Mouse (Mus musculus): ENCODE measurements at regions not wholly inside any gene's neighbourhood (a gene's known extent, or its start where the extent isn't known, plus 50 kb on each side); places are given as distances from the start of the nearest gene placed in this dataset.

DNA sequence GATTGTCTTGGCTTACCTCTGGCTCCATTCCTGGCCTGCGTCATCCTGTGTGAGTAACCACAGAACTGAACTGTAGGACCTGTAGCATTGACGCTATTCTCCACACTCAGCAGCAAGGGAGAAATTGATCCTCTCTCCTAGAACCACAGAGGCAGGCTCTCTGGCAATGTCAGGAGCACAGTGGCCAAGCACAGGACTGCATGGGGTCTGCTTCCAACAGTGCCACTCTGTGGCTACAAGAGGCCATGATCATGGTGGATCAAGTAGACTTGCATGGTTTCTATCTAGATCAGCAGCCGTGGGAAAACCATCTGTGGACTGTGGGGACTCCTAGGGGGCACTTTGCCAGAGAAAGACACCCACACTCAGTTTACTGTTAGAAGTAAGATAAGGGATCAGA, 213.9 kb downstream of the Adra2a start:
- no peak for ATAC-seq (ENCODE audit: low read depth)
- Histone ChIP-seq H3K9me3 (ENCODE audit: control insufficient read depth, low read length) (no peaks in the 10 kb centered on the region), H3K27me3 (replicated peaks; ENCODE audit: control insufficient read depth, insufficient read depth, low read length) (no peaks in the 10 kb centered on the region), H3K36me3 (ENCODE audit: control insufficient read depth, insufficient read depth, low read length) (no peaks in the 10 kb centered on the region), H3K4me3 (ENCODE audit: low read depth, low read length) (no peak overlapping the region), H3K9ac (ENCODE audit: low read depth, low read length) (no peak overlapping the region), H3K27ac (replicated peaks; ENCODE audit: low read depth, low read length) (no peak overlapping the region), H3K4me2 (ENCODE audit: low read depth, low read length) (no peak overlapping the region), H3K4me1 (ENCODE audit: control insufficient read depth, insufficient read depth, low read length) (no peaks in the 10 kb centered on the region)
- 83% methylated on average over 3 of the region's 3 CpGs for WGBS
- DNase-seq (ENCODE audit: low spot score): no peak

- Histone ChIP-seq H3K9ac (ENCODE audit: low read depth, low read length) (no peak overlapping the region), H3K27me3 (replicated peaks; ENCODE audit: control insufficient read depth, insufficient read depth, low read length) (no peaks in the 10 kb centered on the region), H3K9me3 (ENCODE audit: control insufficient read depth, low read length) (no peaks in the 10 kb centered on the region), H3K4me3 (ENCODE audit: low read depth, low read length) (no peak overlapping the region), H3K27ac (replicated peaks; ENCODE audit: low read depth, low read length) (no peak overlapping the region), H3K4me1 (ENCODE audit: control insufficient read depth, insufficient read depth, low read length) (no peaks in the 10 kb centered on the region), H3K4me2 (ENCODE audit: low read depth, low read length) (no peak overlapping the region), H3K36me3 (ENCODE audit: control insufficient read depth, insufficient read depth, low read length) (no peaks in the 10 kb centered on the region)
- ATAC-seq (ENCODE audit: low read depth) (no peak), DNase-seq (ENCODE audit: low spot score) (peak; percentile 3)
- 13% methylated on average over 7 of the region's 7 CpGs for WGBS
These were observed 215.2 kb downstream of the Adra2a start for GRCm38 (mm10) chr19:54259175-54259574.

- no peaks in the 10 kb centered on the region for H3K36me3 ChIP-seq (ENCODE audit: control insufficient read depth, insufficient read depth, low read length)
- 82% methylated on average over 10 of the region's 10 CpGs for WGBS
- no peak overlapping the region for H3K4me3 ChIP-seq (ENCODE audit: low read depth, low read length)
- ATAC-seq (ENCODE audit: low read depth) (no peak), DNase-seq (ENCODE audit: low spot score) (no peak)
- H3K9me3 ChIP-seq (ENCODE audit: control insufficient read depth, low read length): no peaks in the 10 kb centered on the region
- no peaks in the 10 kb centered on the region for H3K27me3 ChIP-seq (replicated peaks; ENCODE audit: control insufficient read depth, insufficient read depth, low read length)
- no peak overlapping the region for H3K9ac ChIP-seq (ENCODE audit: low read depth, low read length)
- H3K4me2 ChIP-seq (ENCODE audit: low read depth, low read length): no peak overlapping the region
- no peak overlapping the region for H3K27ac ChIP-seq (replicated peaks; ENCODE audit: low read depth, low read length)
- no peaks in the 10 kb centered on the region for H3K4me1 ChIP-seq (ENCODE audit: control insufficient read depth, insufficient read depth, low read length)
These were observed 233.4 kb downstream of the Adra2a start for GRCm38 (mm10) chr19:54277368-54277767.

DNA sequence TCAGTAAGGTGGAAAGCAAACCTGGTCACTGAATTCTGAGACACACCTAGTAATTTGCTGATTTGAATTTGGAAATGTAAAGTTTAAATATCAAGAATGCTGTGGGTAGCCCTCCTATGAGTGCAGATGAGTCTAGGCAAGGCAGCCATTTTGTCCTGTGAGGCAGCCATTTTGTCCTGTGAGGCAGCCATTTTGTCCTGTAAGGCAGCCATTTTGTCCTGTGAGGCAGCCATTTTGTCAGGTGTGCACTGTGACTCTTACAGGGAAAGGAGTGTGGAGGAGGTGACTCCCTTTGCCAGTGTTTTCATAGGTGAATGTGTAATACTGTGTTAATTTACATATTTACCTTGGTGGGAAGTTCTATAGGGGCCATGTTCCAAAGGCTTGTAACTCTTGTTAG, 241.5 kb downstream of the Adra2a start:
- DNase-seq (ENCODE audit: low spot score) (no peak), ATAC-seq (ENCODE audit: low read depth) (no peak)
- H3K4me2 ChIP-seq (ENCODE audit: low read depth, low read length): no peak overlapping the region
- H3K9ac ChIP-seq (ENCODE audit: low read depth, low read length): no peak overlapping the region
- H3K4me3 ChIP-seq (ENCODE audit: low read depth, low read length): no peak overlapping the region
- H3K27ac ChIP-seq (replicated peaks; ENCODE audit: low read depth, low read length): no peak overlapping the region
- H3K9me3 ChIP-seq (ENCODE audit: control insufficient read depth, low read length): no peaks in the 10 kb centered on the region
- H3K4me1 ChIP-seq (ENCODE audit: control insufficient read depth, insufficient read depth, low read length): no peaks in the 10 kb centered on the region
- H3K36me3 ChIP-seq (ENCODE audit: control insufficient read depth, insufficient read depth, low read length): no peaks in the 10 kb centered on the region
- no peaks in the 10 kb centered on the region for H3K27me3 ChIP-seq (replicated peaks; ENCODE audit: control insufficient read depth, insufficient read depth, low read length)

- no peak for DNase-seq (ENCODE audit: low spot score)
- Histone ChIP-seq H3K4me1 (ENCODE audit: control insufficient read depth, insufficient read depth, low read length) (no peaks in the 10 kb centered on the region), H3K27me3 (replicated peaks; ENCODE audit: control insufficient read depth, insufficient read depth, low read length) (no peaks in the 10 kb centered on the region), H3K9me3 (ENCODE audit: control insufficient read depth, low read length) (no peaks in the 10 kb centered on the region), H3K4me3 (ENCODE audit: low read depth, low read length) (no peak overlapping the region), H3K4me2 (ENCODE audit: low read depth, low read length) (no peak overlapping the region), H3K9ac (ENCODE audit: low read depth, low read length) (no peak overlapping the region), H3K27ac (replicated peaks; ENCODE audit: low read depth, low read length) (no peak overlapping the region), H3K36me3 (ENCODE audit: control insufficient read depth, insufficient read depth, low read length) (no peaks in the 10 kb centered on the region)
- WGBS: 85% methylated on average over 10 of the region's 10 CpGs
- ATAC-seq (ENCODE audit: low read depth): no peak
These were observed 253.9 kb downstream of the Adra2a start for GRCm38 (mm10) chr19:54297663-54298388.

DNA sequence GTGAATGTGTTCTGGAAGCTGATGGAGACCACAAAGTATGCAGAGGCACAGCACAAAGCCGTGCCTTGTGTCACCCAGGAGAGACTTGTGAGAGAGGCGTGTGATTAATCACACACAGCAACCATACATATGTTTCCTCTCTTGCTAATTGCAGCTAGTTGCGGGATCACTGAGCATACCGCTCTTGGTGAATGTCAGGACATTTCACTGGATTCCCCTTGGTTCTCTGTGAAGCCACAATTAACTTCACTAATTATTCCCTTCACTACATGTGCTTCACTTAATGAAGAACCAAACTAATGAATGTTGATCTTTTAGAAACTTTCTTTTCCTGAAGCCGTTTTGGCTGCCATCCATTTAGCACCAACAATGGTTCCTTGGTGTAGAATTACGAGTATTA, 267.3 kb downstream of the Adra2a start:
- Histone ChIP-seq H3K27ac (replicated peaks; ENCODE audit: low read depth, low read length) (no peak overlapping the region), H3K36me3 (ENCODE audit: control insufficient read depth, insufficient read depth, low read length) (no peaks in the 10 kb centered on the region), H3K27me3 (replicated peaks; ENCODE audit: control insufficient read depth, insufficient read depth, low read length) (no peaks in the 10 kb centered on the region), H3K9me3 (ENCODE audit: control insufficient read depth, low read length) (0 out of 2 replicates have a peak, but pooled peaks cover 4% of the 10 kb centered on the region), H3K9ac (ENCODE audit: low read depth, low read length) (no peak overlapping the region), H3K4me2 (ENCODE audit: low read depth, low read length) (no peak overlapping the region; the same call in 1 of the 2 replicates), H3K4me3 (ENCODE audit: low read depth, low read length) (no peak overlapping the region), H3K4me1 (ENCODE audit: control insufficient read depth, insufficient read depth, low read length) (peaks cover 7% of the 10 kb centered on the region; the same call in 1 of the 2 replicates)
- DNase-seq (ENCODE audit: low spot score) (peak; percentile 7), ATAC-seq (ENCODE audit: low read depth) (no peak)
- 46% methylated on average over 6 of the region's 6 CpGs for WGBS

DNA sequence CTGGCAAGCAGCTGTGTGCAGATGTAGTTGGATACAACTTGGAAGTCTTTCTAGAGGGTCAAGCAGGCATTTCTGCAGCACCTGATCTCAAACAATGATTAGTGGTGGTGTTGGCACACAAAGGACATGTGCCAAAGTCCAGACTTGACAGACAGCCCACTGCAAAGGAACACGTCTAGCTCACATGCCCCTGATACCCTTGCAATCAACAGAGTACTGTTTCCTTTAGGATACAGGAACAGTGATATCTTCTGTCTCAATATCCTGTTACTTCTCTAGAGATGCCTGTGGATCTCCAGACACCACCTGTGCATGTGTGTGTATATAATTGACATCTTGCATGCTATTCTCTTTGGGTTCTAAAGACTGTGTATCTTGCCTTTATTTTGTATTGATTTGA, 267.8 kb downstream of the Adra2a start:
- H3K4me1 ChIP-seq (ENCODE audit: control insufficient read depth, insufficient read depth, low read length): peaks cover 7% of the 10 kb centered on the region; the same call in 1 of the 2 replicates
- WGBS: 33% methylated on average over 1 of the region's 1 CpGs
- no peak overlapping the region for H3K9ac ChIP-seq (ENCODE audit: low read depth, low read length)
- no peak overlapping the region for H3K27ac ChIP-seq (replicated peaks; ENCODE audit: low read depth, low read length)
- H3K4me2 ChIP-seq (ENCODE audit: low read depth, low read length): no peak overlapping the region; the same call in 1 of the 2 replicates
- DNase-seq (ENCODE audit: low spot score) (no peak), ATAC-seq (ENCODE audit: low read depth) (no peak)
- no peaks in the 10 kb centered on the region for H3K36me3 ChIP-seq (ENCODE audit: control insufficient read depth, insufficient read depth, low read length)
- no peaks in the 10 kb centered on the region for H3K27me3 ChIP-seq (replicated peaks; ENCODE audit: control insufficient read depth, insufficient read depth, low read length)
- 0 out of 2 replicates have a peak, but pooled peaks cover 4% of the 10 kb centered on the region for H3K9me3 ChIP-seq (ENCODE audit: control insufficient read depth, low read length)
- no peak overlapping the region for H3K4me3 ChIP-seq (ENCODE audit: low read depth, low read length)

GRCm38 (mm10) chr19:54323276-54323675, 279.3 kb downstream of the Adra2a start:
- Histone ChIP-seq H3K36me3 (ENCODE audit: control insufficient read depth, insufficient read depth, low read length) (no peaks in the 10 kb centered on the region), H3K4me1 (ENCODE audit: control insufficient read depth, insufficient read depth, low read length) (no peaks in the 10 kb centered on the region), H3K4me2 (ENCODE audit: low read depth, low read length) (no peak overlapping the region), H3K4me3 (ENCODE audit: low read depth, low read length) (no peak overlapping the region), H3K27me3 (replicated peaks; ENCODE audit: control insufficient read depth, insufficient read depth, low read length) (no peaks in the 10 kb centered on the region), H3K27ac (replicated peaks; ENCODE audit: low read depth, low read length) (no peak overlapping the region), H3K9me3 (ENCODE audit: control insufficient read depth, low read length) (no peaks in the 10 kb centered on the region), H3K9ac (ENCODE audit: low read depth, low read length) (no peak overlapping the region)
- DNase-seq (ENCODE audit: low spot score) (no peak), ATAC-seq (ENCODE audit: low read depth) (no peak)
- 49% methylated on average over 5 of the region's 5 CpGs for WGBS

DNA sequence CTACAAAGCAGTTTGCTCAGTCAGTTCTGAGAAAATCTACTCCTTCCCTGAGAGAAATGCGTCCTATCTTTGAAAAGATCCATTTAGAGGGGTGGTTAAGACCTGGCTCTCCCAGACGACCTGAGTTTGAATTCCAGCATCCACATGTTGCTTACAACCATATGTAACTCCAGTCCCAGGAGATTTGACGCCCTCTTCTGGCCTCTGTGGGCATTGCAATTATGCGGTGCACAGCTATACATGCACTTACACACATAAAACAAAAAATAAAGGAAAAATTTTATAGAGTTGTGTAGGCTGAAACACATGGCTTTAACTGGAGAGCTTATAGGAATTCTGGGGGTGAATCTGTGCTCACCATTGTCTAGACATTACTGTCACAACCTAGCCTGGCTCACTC, 281.0 kb downstream of the Adra2a start:
- H3K4me3 ChIP-seq (ENCODE audit: low read depth, low read length): no peak overlapping the region
- H3K9me3 ChIP-seq (ENCODE audit: control insufficient read depth, low read length): peaks cover 5% of the 10 kb centered on the region; the same call in 1 of the 2 replicates
- DNase-seq (ENCODE audit: low spot score): no peak
- H3K4me2 ChIP-seq (ENCODE audit: low read depth, low read length): no peak overlapping the region
- no peaks in the 10 kb centered on the region for H3K4me1 ChIP-seq (ENCODE audit: control insufficient read depth, insufficient read depth, low read length)
- H3K36me3 ChIP-seq (ENCODE audit: control insufficient read depth, insufficient read depth, low read length): no peaks in the 10 kb centered on the region
- H3K27ac ChIP-seq (replicated peaks; ENCODE audit: low read depth, low read length): no peak overlapping the region
- no peak for ATAC-seq (ENCODE audit: low read depth)
- no peak overlapping the region for H3K9ac ChIP-seq (ENCODE audit: low read depth, low read length)
- H3K27me3 ChIP-seq (replicated peaks; ENCODE audit: control insufficient read depth, insufficient read depth, low read length): no peaks in the 10 kb centered on the region
- 58% methylated on average over 4 of the region's 4 CpGs for WGBS
